Mouse (Mus musculus): ENCODE data around the gene Pepd. TPM values are rescaled to one million over a fixed set of nuclear protein-coding genes. Genes with fewer than 3 reads are reported as not detected.

Pepd gene
- polyA plus RNA-seq, 1 experiment from 2014 or later = 51.7 TPM

DNA sequence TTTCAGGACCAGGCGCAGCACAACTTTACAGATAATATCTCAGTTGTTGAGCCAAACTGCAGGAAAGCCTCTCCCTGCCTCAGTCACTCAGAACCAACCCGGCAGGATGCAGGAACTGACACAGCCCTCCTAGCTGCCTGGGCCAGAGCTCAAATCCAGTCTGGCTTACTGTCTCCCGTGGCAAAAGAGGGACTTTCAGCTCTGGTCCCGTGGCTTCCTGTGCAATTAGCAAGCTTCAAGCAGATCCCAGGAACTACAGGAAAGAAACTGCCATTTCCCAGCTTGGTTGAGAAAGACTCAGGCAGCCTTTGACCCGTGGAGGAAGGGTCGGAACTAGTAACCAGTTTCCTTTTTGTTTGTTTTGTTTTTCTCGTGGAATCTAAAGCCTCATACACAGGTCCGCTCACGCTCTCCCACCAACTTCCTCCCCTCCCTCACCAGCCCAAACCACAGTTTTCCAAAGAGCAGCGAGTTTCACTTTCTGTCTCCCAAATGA is 168.7 kb downstream of the Pepd start:
- Histone ChIP-seq H3K4me1 (no peaks in the 10 kb centered on the region; the same call in 1 of the 2 replicates), H3K4me2 (replicated peaks) (no peak overlapping the region), H3K9me3 (no peaks in the 10 kb centered on the region), H3K27me3 (no peaks in the 10 kb centered on the region), H3K36me3 (no peaks in the 10 kb centered on the region), H3K9ac (replicated peaks) (no peak overlapping the region), H3K27ac (replicated peaks) (no peak overlapping the region), H3K4me3 (no peak overlapping the region)
- ATAC-seq (replicated peaks) = no peak
- 49% methylated on average over 10 of the region's 10 CpGs for WGBS

DNA sequence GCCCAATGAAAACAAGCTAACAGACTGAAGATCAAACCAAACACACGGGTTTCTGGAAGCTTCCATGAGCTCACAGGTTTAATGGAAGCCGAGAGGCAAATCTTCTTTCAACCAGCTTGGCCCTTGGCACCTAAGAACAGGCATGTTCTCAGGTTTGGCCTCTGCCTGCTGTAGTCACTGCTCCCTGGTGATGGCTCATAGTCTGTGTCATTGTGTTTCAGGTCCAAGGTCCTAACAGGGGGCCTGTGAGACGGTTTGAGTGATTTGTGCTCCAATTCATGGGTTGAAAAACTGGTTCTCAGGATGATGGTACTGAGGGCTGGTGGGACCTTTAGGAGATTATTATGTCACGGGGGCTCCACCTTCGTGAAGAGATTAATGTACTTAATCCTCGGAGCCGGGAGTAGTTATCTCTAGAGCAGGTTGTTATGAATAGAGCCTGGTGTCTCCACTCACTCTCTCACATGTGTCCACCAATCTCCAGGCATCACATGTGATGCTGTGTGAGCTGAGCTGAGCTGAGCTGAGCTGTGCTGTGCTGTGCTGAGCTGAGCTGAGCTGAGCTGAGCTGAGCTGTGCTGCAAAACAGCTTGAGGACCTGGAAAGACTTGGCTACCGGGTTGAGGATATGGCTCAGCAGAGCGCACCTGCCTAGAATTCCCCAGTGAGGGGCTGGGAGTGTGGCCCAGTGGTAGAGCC is 169.4 kb downstream of the Pepd start:
- no peak overlapping the region for H3K27ac ChIP-seq (replicated peaks)
- H3K9ac ChIP-seq (replicated peaks) = no peak overlapping the region
- no peak for ATAC-seq (replicated peaks)
- H3K4me1 ChIP-seq = peaks cover 7% of the 10 kb centered on the region
- no peak overlapping the region for H3K4me2 ChIP-seq (replicated peaks)
- H3K36me3 ChIP-seq = no peaks in the 10 kb centered on the region
- no peak overlapping the region for H3K4me3 ChIP-seq
- WGBS = 76% methylated on average over 9 of the region's 9 CpGs
- H3K27me3 ChIP-seq = no peaks in the 10 kb centered on the region
- no peaks in the 10 kb centered on the region for H3K9me3 ChIP-seq

DNA sequence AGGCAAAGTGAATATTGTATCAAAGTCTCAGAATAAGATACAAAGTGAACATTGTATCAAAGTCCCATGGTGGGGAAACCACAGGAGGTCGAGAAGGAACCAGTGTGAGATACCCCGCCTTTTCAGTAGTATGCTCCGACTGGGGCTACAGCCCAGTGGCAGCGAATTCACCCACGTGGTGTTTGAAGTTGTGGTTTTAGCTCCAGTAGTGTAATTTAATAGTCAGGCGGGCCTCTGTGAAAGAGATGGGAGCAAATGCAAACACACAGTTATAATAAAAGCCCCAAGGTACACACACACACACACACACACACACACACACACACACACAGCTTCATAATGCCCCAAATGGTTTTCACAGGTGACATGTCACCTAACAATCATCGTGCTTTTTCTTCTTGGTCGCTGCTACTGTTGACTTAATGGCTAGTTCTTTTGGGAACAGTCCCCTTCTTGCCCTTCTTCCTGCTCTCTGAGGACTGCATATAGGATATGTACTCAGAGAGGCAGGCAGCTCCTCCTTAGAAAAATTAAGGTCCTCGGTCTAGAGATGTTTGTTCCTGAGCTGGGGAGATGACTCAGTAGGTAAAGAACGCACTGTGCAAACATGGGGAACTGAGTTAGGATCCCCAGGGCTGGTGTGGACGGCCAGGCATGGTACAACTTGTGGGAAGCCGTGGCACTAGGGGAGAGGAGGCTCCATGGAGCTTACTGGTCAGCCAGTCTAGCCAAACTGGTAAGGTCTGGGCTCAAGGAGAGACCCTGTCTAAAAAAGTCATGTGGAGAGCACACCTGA is 172.6 kb downstream of the Pepd start:
- Histone ChIP-seq H3K4me2 (replicated peaks) (no peak overlapping the region), H3K27ac (replicated peaks) (no peak overlapping the region), H3K4me1 (peaks cover 17% of the 10 kb centered on the region), H3K9me3 (no peaks in the 10 kb centered on the region), H3K27me3 (no peaks in the 10 kb centered on the region), H3K4me3 (no peak overlapping the region), H3K36me3 (no peaks in the 10 kb centered on the region), H3K9ac (replicated peaks) (no peak overlapping the region)
- ATAC-seq (replicated peaks) = no peak
- WGBS = 82% methylated on average over 12 of the region's 12 CpGs

DNA sequence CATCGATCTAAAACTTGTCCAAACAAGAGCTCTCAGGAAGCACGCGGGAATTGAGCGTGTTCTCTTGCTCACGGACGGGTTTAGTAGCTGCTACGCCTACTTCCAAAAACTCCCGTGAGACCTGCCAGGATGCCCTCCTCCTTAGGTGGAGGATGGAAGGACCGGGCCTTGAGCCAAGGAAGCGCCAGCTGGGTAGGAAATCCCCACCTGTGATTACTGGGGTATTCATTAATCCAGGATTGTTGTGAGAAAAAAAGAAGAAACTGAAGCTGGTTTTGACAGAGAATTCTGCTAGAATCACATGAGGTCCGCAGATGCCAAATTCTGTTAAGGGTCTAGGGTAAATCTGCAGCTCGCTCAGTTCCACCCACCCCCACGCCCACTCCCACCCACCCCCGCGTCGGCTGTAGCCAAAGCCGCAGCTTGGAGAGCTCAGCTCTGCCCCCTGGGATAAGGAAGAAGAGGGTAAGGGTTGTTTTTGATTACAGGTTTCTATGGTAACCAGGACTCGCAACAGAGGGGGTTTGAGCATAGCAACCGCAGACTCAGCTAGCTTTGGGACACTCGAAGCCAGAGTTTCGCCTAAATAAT is 174.2 kb downstream of the Pepd start:
- Histone ChIP-seq H3K27ac (replicated peaks) (0 out of 2 replicates have a peak overlapping the region, but pooled peaks have one; percentile 11), H3K27me3 (no peaks in the 10 kb centered on the region), H3K4me3 (peak overlapping the region; percentile 24), H3K36me3 (no peaks in the 10 kb centered on the region), H3K9ac (replicated peaks) (no peak overlapping the region), H3K4me1 (peaks cover 17% of the 10 kb centered on the region), H3K4me2 (replicated peaks) (peak overlapping the region; percentile 38), H3K9me3 (no peaks in the 10 kb centered on the region)
- 0 out of 2 replicates have a peak, but pooled peaks have one; percentile 60 for ATAC-seq (replicated peaks)
- WGBS = under 1% methylated on average over 21 of the region's 21 CpGs

DNA sequence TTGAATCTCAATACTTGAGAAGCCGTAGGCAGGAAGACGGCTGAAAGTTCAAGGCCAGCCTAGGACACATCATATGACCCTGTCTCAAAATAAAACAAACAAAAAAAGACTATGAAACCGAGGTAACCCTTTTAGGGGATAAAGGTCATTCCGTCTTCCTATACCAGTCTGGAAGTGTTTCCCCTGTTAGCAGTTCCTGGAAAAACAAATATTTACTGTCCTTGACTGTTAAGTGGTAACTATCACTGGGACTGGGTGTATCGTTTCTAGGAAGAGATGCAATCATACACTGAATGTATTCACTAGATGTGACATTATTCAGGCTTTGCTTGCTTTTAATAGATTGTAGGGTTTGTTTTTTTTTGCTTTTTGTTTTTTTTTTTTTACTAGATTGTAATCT is 178.4 kb downstream of the Pepd start:
- H3K27me3 ChIP-seq = no peaks in the 10 kb centered on the region
- no peak overlapping the region for H3K4me3 ChIP-seq
- H3K36me3 ChIP-seq = no peaks in the 10 kb centered on the region
- no peak for ATAC-seq (replicated peaks)
- peaks cover 17% of the 10 kb centered on the region for H3K4me1 ChIP-seq
- no peak overlapping the region for H3K4me2 ChIP-seq (replicated peaks)
- H3K27ac ChIP-seq (replicated peaks) = no peak overlapping the region
- no peaks in the 10 kb centered on the region for H3K9me3 ChIP-seq
- WGBS = 87% methylated on average over 5 of the region's 5 CpGs
- no peak overlapping the region for H3K9ac ChIP-seq (replicated peaks)

Small RNA genes lying within 50 kb of the gene (microRNA-seq; reads per million reads assigned to microRNA genes)
- not detected for gene Gm25033

Other genes with a start within 250 kb of the Pepd start
- 8.8 and 9.6 TPM in 2 replicates for gene Chst8, start 99.7 kb upstream of the Pepd start, polyA plus RNA-seq (2015; fragmentation: Nextera tagmentation; extraction: Ambion mirVana)
- 54.0 and 54.6 TPM in 2 replicates for gene Cebpg, start 144.2 kb downstream of the Pepd start, polyA plus RNA-seq (2015; fragmentation: Nextera tagmentation; extraction: Ambion mirVana)
- 0.64 and 0.66 TPM in 2 replicates for gene Cebpa, start 206.9 kb downstream of the Pepd start, polyA plus RNA-seq (2015; fragmentation: Nextera tagmentation; extraction: Ambion mirVana)